Mouse (Mus musculus) forebrain, postnatal 0 days (tissue): ENCODE data around the gene Yars2. TPM values are rescaled to one million over a fixed set of nuclear protein-coding genes. Genes with fewer than 3 reads are reported as not detected.
A peak's percentile ranks its signal among the peaks of the same experiment; 100 is the strongest.

ENCODE experiments used
- ATAC-seq: fragments of 200-750 bp; cut with Nextera tagmentation; 2 replicates; pipeline ENCODE4 v1.8.0; 2017; ENCODE audit warnings: mild to moderate bottlenecking, moderate library complexity
- DNase-seq: peaks from one replicate; pipeline ENCODE4 v3.0.0-alpha.2; 2015
- H3K27ac ChIP-seq: fragments of 300-500 bp; sonication (generic); 2 replicates; pipeline ENCODE4 v1.5.1; 2014; ENCODE audit warnings: low read depth, mild to moderate bottlenecking, antibody characterized with exemption, low read length, moderate library complexity, mixed read lengths
- H3K27me3 ChIP-seq: fragments of 300-500 bp; sonication (generic); 2 replicates; pipeline ENCODE4 v1.6.1; 2014; ENCODE audit warnings: mild to moderate bottlenecking, low read length, mixed read lengths; ENCODE audit not compliant: insufficient read depth
- H3K36me3 ChIP-seq: fragments of 300-500 bp; sonication (generic); 2 replicates; pipeline ENCODE4 v1.6.1; 2014; ENCODE audit warnings: mild to moderate bottlenecking, moderate library complexity; ENCODE audit not compliant: insufficient read depth
- H3K4me1 ChIP-seq: fragments of 300-500 bp; sonication (generic); 2 replicates; pipeline ENCODE4 v1.6.1; 2014; ENCODE audit warnings: antibody characterized with exemption; ENCODE audit not compliant: insufficient read depth
- H3K4me2 ChIP-seq: fragments of 300-500 bp; sonication (generic); 2 replicates; pipeline ENCODE4 v1.6.1; 2014; ENCODE audit warnings: low read depth, mild to moderate bottlenecking, moderate library complexity
- H3K4me3 ChIP-seq: fragments of 300-500 bp; sonication (generic); 2 replicates; pipeline ENCODE4 v1.5.1; 2014; ENCODE audit warnings: low read depth, low read length, mixed read lengths
- H3K9ac ChIP-seq: fragments of 300-500 bp; sonication (generic); 2 replicates; pipeline ENCODE4 v1.6.1; 2014; ENCODE audit warnings: mild to moderate bottlenecking
- H3K9me3 ChIP-seq: fragments of 300-500 bp; sonication (generic); 2 replicates; pipeline ENCODE4 v1.6.1; 2016; ENCODE audit warnings: low read length
- CTCF ChIP-seq: sonication (generic); IDR thresholded peaks from 2 replicates; pipeline ENCODE4 v1.5.1; 2016; ENCODE audit warnings: antibody characterized with exemption, control low read depth, low read depth
- WGBS: fragments of 180-500 bp; shearing (Covaris S2); extraction: QIAGEN DNeasy Blood & Tissue Kit; methylation state at CpG from one replicate; pipeline ENCODE4 v1.1.7; 2014; 5-methylcytosine and 5-hydroxymethylcytosine counted together
- polyA plus RNA-seq: library from polyadenylated mRNA; unstranded; fragments of >200 nt; fragmentation: Nextera tagmentation; extraction: Ambion mirVana; gene quantifications from 2 replicates; pipeline ENCODE4 v1.2.1, GENCODE M21; 2015
- total RNA-seq: library from RNA; depleted of rRNA; stranded (reverse); fragments of >200 nt; gene quantifications from 2 replicates; pipeline ENCODE4 v1.2.3, GENCODE M21; 2014

The Yars2 gene
- total and polyA plus RNA-seq, 2 experiments from 2014 or later, result 26.3 to 33.1 TPM

DNA sequence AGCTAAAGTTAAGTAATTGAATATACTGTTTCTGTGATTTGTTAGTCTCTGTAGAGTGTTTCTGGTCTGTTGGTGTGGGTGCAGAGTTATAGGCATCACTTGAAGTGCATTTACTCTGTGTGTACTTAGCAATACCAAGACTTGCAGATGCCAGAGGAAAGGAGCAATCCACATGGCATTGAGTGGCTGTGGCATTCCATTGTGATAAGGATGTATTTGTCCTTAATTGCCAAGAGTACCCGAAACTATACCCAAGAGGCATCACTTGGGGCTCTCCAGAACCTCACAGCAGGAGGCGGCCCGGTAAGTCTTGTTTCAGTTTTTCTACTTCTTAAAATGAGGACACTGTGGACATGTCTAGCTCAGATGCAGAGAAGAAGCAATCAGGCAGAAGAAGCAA lies 40.3 kb upstream of the Yars2 start:
- Histone ChIP-seq H3K4me3 (no peak overlapping the region), H3K9ac (no peak overlapping the region), H3K9me3 (no peaks in the 10 kb centered on the region), H3K4me2 (no peak overlapping the region), H3K27me3 (no peaks in the 10 kb centered on the region), H3K27ac (no peak overlapping the region), H3K4me1 (no peaks in the 10 kb centered on the region), H3K36me3 (no peaks in the 10 kb centered on the region)
- TF ChIP-seq CTCF, result no peak
- ATAC-seq (no peak), DNase-seq (no peak)
- 87% methylated on average over 3 of the region's 3 CpGs for WGBS

DNA sequence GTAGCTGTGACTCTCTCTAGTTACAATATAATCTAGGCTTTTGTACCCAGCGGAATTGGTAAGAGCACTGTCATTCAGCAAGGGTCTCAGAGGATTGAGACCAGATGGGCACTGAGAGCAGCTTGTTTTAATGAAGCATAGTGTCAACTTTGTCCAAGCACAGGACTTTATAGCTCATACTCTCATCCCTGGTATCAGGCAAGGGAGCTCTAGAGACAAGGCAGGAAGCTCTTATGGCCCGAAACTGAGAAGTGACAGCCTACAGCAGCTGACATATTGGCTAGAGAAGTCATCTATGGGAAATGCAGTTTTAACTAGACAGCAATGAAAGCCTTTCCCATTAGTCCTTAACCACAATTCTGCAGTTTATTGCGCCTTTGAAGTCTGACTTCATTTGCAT lies 29.8 kb upstream of the Yars2 start:
- DNase-seq (peak; percentile 3), ATAC-seq (peak; percentile 29; the same call in 1 of the 2 replicates)
- no peaks in the 10 kb centered on the region for H3K4me1 ChIP-seq
- TF ChIP-seq CTCF, result no peak
- no peaks in the 10 kb centered on the region for H3K36me3 ChIP-seq
- no peak overlapping the region for H3K4me3 ChIP-seq
- no peaks in the 10 kb centered on the region for H3K9me3 ChIP-seq
- no peaks in the 10 kb centered on the region for H3K27me3 ChIP-seq
- no peak overlapping the region for H3K9ac ChIP-seq
- 11% methylated on average over 3 of the region's 3 CpGs for WGBS
- no peak overlapping the region for H3K27ac ChIP-seq
- H3K4me2 ChIP-seq, result no peak overlapping the region

DNA sequence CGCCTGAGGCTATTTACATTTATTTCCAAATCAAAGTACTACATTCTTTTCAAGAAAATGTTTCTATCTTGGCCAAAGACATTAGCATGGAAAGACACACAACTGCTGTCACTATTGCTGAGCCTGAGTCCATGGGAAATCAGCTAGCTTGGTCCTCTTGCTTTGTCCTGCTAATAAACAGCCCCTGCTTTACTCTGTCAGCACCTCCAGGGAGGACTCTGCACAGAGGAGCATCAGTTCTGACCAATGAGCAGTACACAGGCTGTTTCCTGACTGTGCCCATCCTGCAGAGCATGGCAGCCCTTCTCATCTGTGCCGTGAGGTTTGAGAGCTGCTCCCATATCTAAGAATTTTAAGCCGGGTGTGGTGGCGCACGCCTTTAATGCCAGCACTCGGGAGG lies 29.0 kb upstream of the Yars2 start:
- H3K4me1 ChIP-seq, result no peaks in the 10 kb centered on the region
- H3K9ac ChIP-seq, result no peak overlapping the region
- H3K27ac ChIP-seq, result no peak overlapping the region
- ATAC-seq (no peak), DNase-seq (no peak)
- no peak overlapping the region for H3K4me3 ChIP-seq
- no peak overlapping the region for H3K4me2 ChIP-seq
- 66% methylated on average over 6 of the region's 6 CpGs for WGBS
- H3K36me3 ChIP-seq, result no peaks in the 10 kb centered on the region
- H3K27me3 ChIP-seq, result no peaks in the 10 kb centered on the region
- no peaks in the 10 kb centered on the region for H3K9me3 ChIP-seq
- no peak for TF ChIP-seq CTCF

DNA sequence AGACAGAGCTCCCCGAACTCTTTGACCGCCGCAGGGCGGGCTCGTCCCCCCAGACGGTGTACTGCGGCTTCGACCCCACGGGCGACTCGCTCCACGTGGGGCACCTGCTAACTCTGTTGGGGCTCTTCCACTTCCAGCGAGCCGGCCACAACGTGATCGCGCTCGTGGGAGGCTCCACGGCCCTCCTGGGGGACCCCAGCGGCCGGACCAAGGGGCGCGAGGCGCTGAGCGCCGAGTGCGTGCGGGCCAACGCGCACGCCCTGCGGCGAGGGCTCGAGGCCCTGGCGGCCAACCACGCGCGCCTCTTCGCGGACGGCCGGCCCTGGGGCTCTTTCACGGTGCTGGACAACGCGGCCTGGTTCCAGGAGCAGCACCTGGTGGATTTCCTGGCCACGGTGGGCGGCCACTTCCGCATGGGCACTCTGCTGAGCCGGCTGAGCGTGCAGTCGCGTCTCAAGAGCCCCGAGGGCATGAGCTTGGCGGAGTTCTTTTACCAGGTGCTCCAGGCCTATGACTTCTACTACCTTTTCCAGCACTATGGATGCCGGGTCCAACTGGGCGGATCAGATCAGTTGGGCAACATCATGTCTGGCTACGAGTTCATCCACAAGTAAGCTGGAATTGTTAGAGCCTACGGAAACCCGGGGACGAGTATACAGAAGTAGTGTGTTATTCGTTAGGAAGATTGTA lies 518 bp downstream of the Yars2 start:
- Histone ChIP-seq H3K27ac (peak overlapping the region; percentile 93), H3K4me3 (peak overlapping the region; percentile 84), H3K36me3 (peaks cover 6% of the 10 kb centered on the region; the same call in 1 of the 2 replicates), H3K27me3 (no peaks in the 10 kb centered on the region), H3K9ac (peak overlapping the region; percentile 72), H3K4me2 (peak overlapping the region; percentile 89), H3K4me1 (peaks cover 9% of the 10 kb centered on the region; the same call in 1 of the 2 replicates), H3K9me3 (no peaks in the 10 kb centered on the region)
- WGBS, result under 1% methylated on average over 61 of the region's 61 CpGs
- no peak for TF ChIP-seq CTCF
- DNase-seq (no peak), ATAC-seq (peak; percentile 47)

DNA sequence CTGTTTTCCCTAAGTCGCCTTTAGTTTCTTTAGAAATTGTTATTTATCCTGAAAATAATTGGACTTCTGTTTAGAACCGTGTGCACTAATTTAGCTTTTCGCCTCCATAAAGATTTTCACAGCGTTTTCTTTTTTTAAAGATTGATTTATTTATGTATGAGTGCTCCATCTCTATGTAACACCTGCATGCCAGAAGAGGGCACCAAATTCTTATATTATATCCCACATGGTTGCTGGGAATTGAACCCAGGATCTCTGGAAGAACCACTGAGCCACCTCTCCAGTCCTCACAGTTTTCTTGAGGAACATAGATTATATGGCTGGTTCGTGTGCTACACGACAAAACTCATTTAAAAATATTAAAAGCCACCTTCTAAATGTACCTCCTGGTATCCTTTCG lies 1.1 kb downstream of the Yars2 start:
- peak; percentile 44; the same call in 1 of the 2 replicates for TF ChIP-seq CTCF
- H3K9me3 ChIP-seq, result no peaks in the 10 kb centered on the region
- no peak for ATAC-seq
- peaks cover 6% of the 10 kb centered on the region; the same call in 1 of the 2 replicates for H3K36me3 ChIP-seq
- H3K4me3 ChIP-seq, result peak overlapping the region; percentile 84
- peaks cover 9% of the 10 kb centered on the region; the same call in 1 of the 2 replicates for H3K4me1 ChIP-seq
- peak; percentile 11 for DNase-seq
- 20% methylated on average over 7 of the region's 7 CpGs for whole genome bisulfite sequencing
- 0 out of 2 replicates have a peak overlapping the region, but pooled peaks have one; percentile 93 for H3K27ac ChIP-seq
- H3K27me3 ChIP-seq, result no peaks in the 10 kb centered on the region
- peak overlapping the region; percentile 72 for H3K9ac ChIP-seq
- H3K4me2 ChIP-seq, result peak overlapping the region; percentile 89

DNA sequence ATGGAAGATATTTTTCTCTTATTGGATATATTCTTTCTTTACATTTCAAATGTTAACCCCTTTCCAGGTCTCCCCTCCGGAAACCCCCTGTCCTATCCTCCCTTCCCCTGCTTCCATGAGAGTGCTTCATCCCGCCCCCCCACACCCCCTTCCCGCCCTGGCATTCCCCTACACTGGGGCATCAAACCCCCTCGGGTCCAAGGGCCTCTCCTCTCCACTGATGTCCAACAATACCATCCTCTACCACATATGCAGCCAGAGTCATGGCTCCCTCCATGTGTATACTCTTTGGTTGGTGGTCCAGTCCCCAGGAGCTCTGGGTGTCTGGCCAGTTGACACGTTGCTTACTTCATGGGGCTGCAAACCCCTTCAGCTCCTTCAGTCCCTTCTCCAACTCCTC lies 8.6 kb downstream of the Yars2 start:
- Histone ChIP-seq H3K4me3 (no peak overlapping the region), H3K4me1 (no peaks in the 10 kb centered on the region), H3K27me3 (no peaks in the 10 kb centered on the region), H3K4me2 (no peak overlapping the region), H3K36me3 (peaks cover 44% of the 10 kb centered on the region), H3K9ac (no peak overlapping the region), H3K9me3 (no peaks in the 10 kb centered on the region), H3K27ac (no peak overlapping the region)
- DNase-seq (no peak), ATAC-seq (no peak)
- no peak for TF ChIP-seq CTCF
- 83% methylated on average over 5 of the region's 5 CpGs for WGBS

DNA sequence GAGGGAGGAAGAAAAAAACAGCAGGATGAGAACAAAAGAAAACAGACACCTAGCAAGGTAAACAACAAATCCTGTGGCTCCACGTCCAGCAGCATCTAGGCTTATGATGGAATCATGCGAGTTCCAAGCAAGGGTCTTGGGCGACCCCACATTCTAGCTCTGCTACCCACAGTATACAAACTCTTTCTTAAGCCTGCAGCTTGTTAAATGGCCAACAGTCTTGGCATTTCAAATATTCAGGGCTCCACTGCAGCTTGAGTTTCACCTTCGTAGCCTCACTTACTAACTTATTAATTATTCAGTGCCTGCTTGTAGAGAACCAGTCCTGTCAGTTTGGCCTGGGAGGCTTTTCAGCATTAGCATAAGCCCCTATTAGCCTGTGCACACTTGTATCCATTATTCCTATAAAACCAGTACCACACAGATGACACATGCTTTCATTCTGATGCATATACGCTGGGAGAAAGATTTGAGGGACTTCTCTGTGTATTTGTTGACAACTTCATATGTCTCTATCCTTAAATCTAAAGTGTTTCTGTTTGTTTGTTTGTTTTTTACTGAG lies 23.1 kb downstream of the Yars2 start:
- peaks cover 43% of the 10 kb centered on the region for H3K36me3 ChIP-seq
- H3K9me3 ChIP-seq, result no peaks in the 10 kb centered on the region
- H3K4me1 ChIP-seq, result no peaks in the 10 kb centered on the region
- no peak overlapping the region for H3K27ac ChIP-seq
- TF ChIP-seq CTCF, result no peak
- ATAC-seq (no peak), DNase-seq (no peak)
- WGBS, result 57% methylated on average over 5 of the region's 5 CpGs
- H3K27me3 ChIP-seq, result no peaks in the 10 kb centered on the region
- H3K9ac ChIP-seq, result no peak overlapping the region
- H3K4me2 ChIP-seq, result no peak overlapping the region
- H3K4me3 ChIP-seq, result no peak overlapping the region
